ENCODE assay signal across 14 mouse cellular contexts in the genomic region with DNA sequence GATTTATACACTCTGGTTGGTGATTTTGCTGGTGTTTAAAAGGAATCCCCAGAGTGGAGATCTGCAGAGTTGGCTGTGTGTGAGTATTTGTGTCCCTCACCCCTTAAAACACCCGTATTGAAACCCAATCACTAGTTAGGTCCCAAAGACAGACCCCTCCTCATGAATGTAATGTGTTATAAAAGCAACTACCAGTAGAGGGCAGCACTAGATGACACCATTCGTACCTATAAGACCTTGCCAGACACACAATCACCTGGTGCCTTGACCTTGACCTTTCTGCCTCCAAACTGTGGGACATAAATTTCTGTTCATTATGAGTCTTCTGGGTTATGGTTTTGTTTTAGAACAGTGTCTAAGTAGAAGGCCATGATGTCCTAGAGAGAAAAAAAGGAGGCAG.
DNase-seq lines count a peak whose midpoint lies in the region; ATAC-seq and TF ChIP-seq lines count a peak whose summit lies in the region.
"Had no signal": no experiment of that assay in that cellular context is flagged by ENCODE, and none has a peak within 500 bp of the region (broad histone marks: within the 10 kb centered on the region; RNA-seq: fewer than 3 reads in every experiment).

No protein-coding gene starts in this region.

- WGBS in hindbrain, embryonic 11.5 days: 20% methylated on average over 2 of the region's 2 CpGs
- WGBS in hindbrain, embryonic 16.5 days: 42% methylated on average over 2 of the region's 2 CpGs
- WGBS in midbrain, embryonic 11.5 days: 46% methylated on average over 2 of the region's 2 CpGs
- 34% methylated on average over 2 of the region's 2 CpGs for WGBS in midbrain, embryonic 16.5 days

- peak; percentile 44; the same call in 1 of the 2 replicates for TF ChIP-seq CTCF in brain, embryonic 14.5 days (IDR thresholded peaks at IDR 0.05; ENCODE audit: borderline replicate concordance, extremely low read depth, insufficient read depth, insufficient read length)

- intact Hi-C loops in gastrocnemius, postnatal 14 days (cut with DNase I; ENCODE audit: low total_unique reads): loop anchor here (5.0 kb wide), 1 partner anchor 243 kb away; no protein-coding TSS in a partner anchor
- intact Hi-C loops in left cerebral cortex, postnatal 4 days (cut with DNase I): loop anchor here (5.0 to 10.0 kb wide), 3 partner anchors 98 to 243 kb away; no protein-coding TSS in a partner anchor

- H3K9me3 ChIP-seq in hindbrain, embryonic 11.5 days (ENCODE audit: control insufficient read depth, low read length): no peaks in the 10 kb centered on the region
- no peaks in the 10 kb centered on the region for H3K9me3 ChIP-seq in hindbrain, embryonic 16.5 days (ENCODE audit: control insufficient read depth, low read length)
- H3K9me3 ChIP-seq in midbrain, embryonic 11.5 days (ENCODE audit: control insufficient read depth, low read length): no peaks in the 10 kb centered on the region
- no peaks in the 10 kb centered on the region for H3K9me3 ChIP-seq in midbrain, embryonic 16.5 days (replicated peaks; ENCODE audit: control insufficient read depth, low read length, poor library complexity, severe bottlenecking)
- H3K9me3 ChIP-seq: heart, embryonic 15.5 days; neural tube, embryonic 12.5 days had no signal

- no peaks in the 10 kb centered on the region for H3K27me3 ChIP-seq in hindbrain, embryonic 11.5 days (ENCODE audit: control insufficient read depth, insufficient read depth, low read length)
- H3K27me3 ChIP-seq in hindbrain, embryonic 16.5 days (replicated peaks; ENCODE audit: control insufficient read depth, insufficient read depth, low read length): no peaks in the 10 kb centered on the region
- H3K27me3 ChIP-seq in midbrain, embryonic 11.5 days (ENCODE audit: control insufficient read depth, insufficient read depth, low read length): no peaks in the 10 kb centered on the region
- H3K27me3 ChIP-seq in midbrain, embryonic 16.5 days (ENCODE audit: control insufficient read depth, insufficient read depth, low read depth, low read length): no peaks in the 10 kb centered on the region
- H3K27me3 ChIP-seq in splenic B cell, adult 2 months (ENCODE audit: control insufficient read depth, insufficient read depth, low read length, poor library complexity, severe bottlenecking): no peaks in the 10 kb centered on the region
- H3K27me3 ChIP-seq: heart, embryonic 15.5 days; neural tube, embryonic 12.5 days had no signal

- no peak overlapping the region for H3K4me3 ChIP-seq in hindbrain, embryonic 11.5 days (ENCODE audit: low read depth, low read length)
- no peak overlapping the region for H3K4me3 ChIP-seq in hindbrain, embryonic 16.5 days (ENCODE audit: low read length)
- H3K4me3 ChIP-seq in midbrain, embryonic 11.5 days (ENCODE audit: low read depth, low read length): no peak overlapping the region
- no peak overlapping the region for H3K4me3 ChIP-seq in midbrain, embryonic 16.5 days (ENCODE audit: low read depth, low read length)
- H3K4me3 ChIP-seq: heart, embryonic 15.5 days; neural tube, embryonic 12.5 days had no signal

- H3K36me3 ChIP-seq in hindbrain, embryonic 11.5 days (ENCODE audit: control insufficient read depth, insufficient read depth, low read length): no peaks in the 10 kb centered on the region
- no peaks in the 10 kb centered on the region for H3K36me3 ChIP-seq in hindbrain, embryonic 16.5 days (ENCODE audit: control insufficient read depth, insufficient read depth, low read length)
- no peaks in the 10 kb centered on the region for H3K36me3 ChIP-seq in midbrain, embryonic 11.5 days (ENCODE audit: control insufficient read depth, insufficient read depth, low read length)
- no peaks in the 10 kb centered on the region for H3K36me3 ChIP-seq in midbrain, embryonic 16.5 days (ENCODE audit: control insufficient read depth, insufficient read depth, low read length)
- no peaks in the 10 kb centered on the region for H3K36me3 ChIP-seq in splenic B cell, adult 2 months (ENCODE audit: control insufficient read depth, insufficient read depth, low read length, poor library complexity, severe bottlenecking)
- H3K36me3 ChIP-seq: heart, embryonic 15.5 days; neural tube, embryonic 12.5 days had no signal

- TF ChIP-seq POLR2A in brain, embryonic 14.5 days (IDR thresholded peaks at IDR 0.05; ENCODE audit: borderline replicate concordance, extremely low read depth, insufficient read depth, insufficient read length, poor library complexity, severe bottlenecking): no peak

- H3K9ac ChIP-seq in hindbrain, embryonic 11.5 days (ENCODE audit: low read depth, low read length): no peak overlapping the region
- H3K9ac ChIP-seq in hindbrain, embryonic 16.5 days (ENCODE audit: low read depth, low read length): no peak overlapping the region
- H3K9ac ChIP-seq in midbrain, embryonic 11.5 days (ENCODE audit: low read length): no peak overlapping the region
- H3K9ac ChIP-seq in midbrain, embryonic 16.5 days (ENCODE audit: low read depth, low read length): no peak overlapping the region
- H3K9ac ChIP-seq: heart, embryonic 15.5 days; neural tube, embryonic 12.5 days had no signal

- ATAC-seq in hindbrain, embryonic 11.5 days (ENCODE audit: low FRiP score): no peak
- ATAC-seq in hindbrain, embryonic 16.5 days: no peak
- ATAC-seq in midbrain, embryonic 11.5 days (ENCODE audit: low FRiP score): no peak
- no peak for ATAC-seq in midbrain, embryonic 16.5 days

- peaks cover 5% of the 10 kb centered on the region for H3K4me1 ChIP-seq in hindbrain, embryonic 11.5 days (replicated peaks; ENCODE audit: control insufficient read depth, insufficient read depth, low read length)
- peaks cover 4% of the 10 kb centered on the region for H3K4me1 ChIP-seq in hindbrain, embryonic 16.5 days (ENCODE audit: control insufficient read depth, insufficient read depth, low read depth, low read length)
- H3K4me1 ChIP-seq in midbrain, embryonic 11.5 days (ENCODE audit: control insufficient read depth, insufficient read depth, low read length): peaks cover 19% of the 10 kb centered on the region
- H3K4me1 ChIP-seq in midbrain, embryonic 16.5 days (ENCODE audit: control insufficient read depth, insufficient read depth, low read length): peaks cover 6% of the 10 kb centered on the region; the same call in 1 of the 2 replicates

- H3K4me2 ChIP-seq in hindbrain, embryonic 11.5 days (replicated peaks; ENCODE audit: low read depth, low read length): no peak overlapping the region
- H3K4me2 ChIP-seq in hindbrain, embryonic 16.5 days (ENCODE audit: low read length): no peak overlapping the region
- no peak overlapping the region for H3K4me2 ChIP-seq in midbrain, embryonic 11.5 days
- no peak overlapping the region for H3K4me2 ChIP-seq in midbrain, embryonic 16.5 days (ENCODE audit: low read length)
- H3K4me2 ChIP-seq: heart, embryonic 15.5 days; neural tube, embryonic 12.5 days had no signal

- no peak overlapping the region for H3K27ac ChIP-seq in hindbrain, embryonic 11.5 days (ENCODE audit: low read depth, low read length)
- no peak overlapping the region for H3K27ac ChIP-seq in hindbrain, embryonic 16.5 days (ENCODE audit: low read depth, low read length)
- H3K27ac ChIP-seq in midbrain, embryonic 11.5 days (ENCODE audit: low read depth, low read length): no peak overlapping the region
- H3K27ac ChIP-seq in midbrain, embryonic 16.5 days (ENCODE audit: low read length): no peak overlapping the region
- H3K27ac ChIP-seq: heart, embryonic 15.5 days; neural tube, embryonic 12.5 days had no signal

- DNase-seq in hindbrain, embryonic 11.5 days (ENCODE audit: low spot score): peak; percentile 62
- peak; percentile 90 for DNase-seq in midbrain, embryonic 11.5 days (ENCODE audit: low spot score, missing footprints)
- peak; percentile 50 for DNase-seq in brain, embryonic 14.5 days (ENCODE audit: low read depth)
- DNase-seq in splenic B cell, adult 2 months (ENCODE audit: low read depth, low spot score): peak; percentile 46
- DNase-seq in gastrocnemius, postnatal 14 days: no peak
- no peak for DNase-seq in left cerebral cortex, postnatal 4 days
- DNase-seq: kidney, adult 9 months; layer of hippocampus, postnatal 36 days; lung, postnatal 36 days; right cerebral cortex, postnatal 14 days had no signal

Comparison
In these comparisons a context has a peak if more than half of its experiments do, and no peak if none do; other contexts are left out.
1. DNase-seq: peak in hindbrain, embryonic 11.5 days (single experiment), midbrain, embryonic 11.5 days (single experiment), brain, embryonic 14.5 days (single experiment) and splenic B cell, adult 2 months (single experiment); none in gastrocnemius, postnatal 14 days (single experiment) and left cerebral cortex, postnatal 4 days (single experiment).